Mouse (Mus musculus) myocyte (in vitro differentiated cells): ENCODE results near the gene Ccdc152. TPM values are rescaled to one million over a fixed set of nuclear protein-coding genes. Genes with fewer than 3 reads are reported as not detected.
A peak's percentile ranks its signal among the peaks of the same experiment; 100 is the strongest.
"Not testable (repeated sequence)": the region's sequence is repeated elsewhere in the genome, so short reads cannot be mapped to it uniquely, and the experiment has no call there.

Source experiments
- H3K27me3 ChIP-seq: one replicate; pipeline ENCODE4 v1.6.1; 2011; ENCODE audit not compliant: control insufficient read depth, insufficient read depth, insufficient read length
- H3K36me3 ChIP-seq: one replicate; pipeline ENCODE4 v1.6.1; 2011; ENCODE audit not compliant: control insufficient read depth, insufficient read depth
- H3K4me2 ChIP-seq: one replicate; pipeline ENCODE4 v1.6.1; 2011; ENCODE audit warnings: low read depth, control low read depth
- H3K4me3 ChIP-seq: one replicate; pipeline ENCODE4 v1.5.1; 2011; ENCODE audit warnings: mild to moderate bottlenecking, control low read depth, moderate library complexity
- H3K79me2 ChIP-seq: one replicate; pipeline ENCODE4 v1.6.1; 2011; ENCODE audit not compliant: control insufficient read depth, insufficient read depth
- H3ac ChIP-seq: one replicate; pipeline ENCODE4 v1.6.1; 2011; ENCODE audit not compliant: control insufficient read depth, insufficient read length
- CEBPB ChIP-seq: IDR thresholded peaks from 2 replicates; pipeline ENCODE4 v1.6.1; 2011; ENCODE audit warnings: mild to moderate bottlenecking, moderate library complexity; ENCODE audit not compliant: poor library complexity, insufficient read depth, severe bottlenecking
- E2F4 ChIP-seq: IDR thresholded peaks from one replicate; pipeline ENCODE4 v1.6.1; 2011; ENCODE audit warnings: mild to moderate bottlenecking, control low read depth, moderate library complexity; ENCODE audit not compliant: insufficient read depth
- MAX ChIP-seq: IDR thresholded peaks from one replicate; pipeline ENCODE4 v1.6.1; 2011; ENCODE audit warnings: low read depth, mild to moderate bottlenecking, control low read depth
- MYOD1 ChIP-seq, 3 experiments: IDR thresholded peaks; one replicate each; pipeline ENCODE4 v1.6.1; 2011; ENCODE audit warnings: control low read depth in 2 of 3, low read depth in 2 of 3, mild to moderate bottlenecking in 2 of 3, moderate library complexity in 1 of 3; ENCODE audit not compliant: insufficient read length in 2 of 3, control insufficient read depth in 1 of 3
- MYOG ChIP-seq, 3 experiments: IDR thresholded peaks; one replicate each; pipeline ENCODE4 v1.6.1; 2011; ENCODE audit warnings: control low read depth in 2 of 3, low read depth in 2 of 3, mild to moderate bottlenecking in 2 of 3; ENCODE audit not compliant: insufficient read length in 2 of 3, control insufficient read depth in 1 of 3, insufficient read depth in 1 of 3
- POLR2A ChIP-seq: IDR thresholded peaks from one replicate; pipeline ENCODE4 v1.6.1; 2011; ENCODE audit warnings: low read depth, mild to moderate bottlenecking, control low read depth, moderate library complexity; ENCODE audit not compliant: insufficient read length
- POLR2AphosphoS2 ChIP-seq: IDR thresholded peaks from one replicate; pipeline ENCODE4 v1.6.1; 2011; ENCODE audit warnings: low read depth, control low read depth; ENCODE audit not compliant: insufficient read length
- REST ChIP-seq: IDR thresholded peaks from one replicate; pipeline ENCODE4 v1.6.1; 2011; ENCODE audit warnings: mild to moderate bottlenecking, control low read depth, moderate library complexity; ENCODE audit not compliant: insufficient read depth, insufficient read length
- SRF ChIP-seq: IDR thresholded peaks from one replicate; pipeline ENCODE4 v1.6.1; 2011; ENCODE audit warnings: low read depth; ENCODE audit not compliant: control insufficient read depth, insufficient read length
- TCF12 ChIP-seq: IDR thresholded peaks from one replicate; pipeline ENCODE4 v1.6.1; 2011; ENCODE audit warnings: mild to moderate bottlenecking, control low read depth; ENCODE audit not compliant: poor library complexity, insufficient read depth, severe bottlenecking
- TCF3 ChIP-seq: IDR thresholded peaks from one replicate; pipeline ENCODE4 v1.6.1; 2011; ENCODE audit warnings: low read depth, control low read depth; ENCODE audit not compliant: insufficient read length
- USF1 ChIP-seq: IDR thresholded peaks from one replicate; pipeline ENCODE4 v1.6.1; 2011; ENCODE audit warnings: low read depth, mild to moderate bottlenecking, control low read depth, moderate library complexity
- polyA plus RNA-seq: library from polyadenylated mRNA; unstranded; fragments of >200 nt; fragmentation: generic; extraction: Trizol; gene quantifications from one replicate; pipeline ENCODE4 v1.2.1, GENCODE M21; 2012; ENCODE audit warnings: missing spikeins

Ccdc152 gene
- polyA plus RNA-seq, 1 experiment = not detected

- Histone ChIP-seq H3K27me3 (no peaks in the 10 kb centered on the region), H3K4me2 (no peak overlapping the region)
- TF ChIP-seq CEBPB = peak; percentile 36; the same call in 1 of the 2 replicates
- TF ChIP-seq MYOD1 (IDR thresholded peaks at IDR 0.05; ENCODE audit: control insufficient read depth in 1 of 3, insufficient read length in 2 of 3, low read depth in 2 of 3) = no peak
- TF ChIP-seq MAX = no peak
Measured at GRCm38 (mm10) chr15:3251031-3251717, 52.2 kb downstream of the Ccdc152 start.

GRCm38 (mm10) chr15:3250620-3251019, 52.7 kb downstream of the Ccdc152 start:
- no peak for TF ChIP-seq SRF
- TF ChIP-seq POLR2AphosphoS2 = no peak
- no peak for TF ChIP-seq USF1
- no peak for TF ChIP-seq POLR2A
- TF ChIP-seq TCF3 = no peak
- no peak for TF ChIP-seq CEBPB
- no peak for TF ChIP-seq REST
- TF ChIP-seq MYOD1 (IDR thresholded peaks at IDR 0.05; ENCODE audit: control insufficient read depth in 1 of 3, insufficient read length in 2 of 3, low read depth in 2 of 3) = no peak
- TF ChIP-seq MAX = no peak
- TF ChIP-seq MYOG (IDR thresholded peaks at IDR 0.05; ENCODE audit: control insufficient read depth in 1 of 3, insufficient read depth in 1 of 3, insufficient read length in 2 of 3, low read depth in 2 of 3) = no peak
- Histone ChIP-seq H3K27me3 (no peaks in the 10 kb centered on the region), H3ac (no peak overlapping the region), H3K4me2 (no peak overlapping the region), H3K4me3 (no peak overlapping the region), H3K36me3 (no peaks in the 10 kb centered on the region), H3K79me2 (no peaks in the 10 kb centered on the region)

More at GRCm38 (mm10) chr15:3251031-3251717, 52.2 kb downstream of the Ccdc152 start:
- Histone ChIP-seq H3K79me2 (no peaks in the 10 kb centered on the region), H3ac (no peak overlapping the region), H3K4me3 (no peak overlapping the region), H3K36me3 (no peaks in the 10 kb centered on the region)

GRCm38 (mm10) chr15:3245036-3245435, 58.3 kb downstream of the Ccdc152 start:
- H3K4me3 ChIP-seq, H3K79me2 ChIP-seq, H3K27me3 ChIP-seq, H3ac ChIP-seq, H3K4me2 ChIP-seq, H3K36me3 ChIP-seq: not testable (repeated sequence)

GRCm38 (mm10) chr15:3237963-3238362, 65.4 kb downstream of the Ccdc152 start:
- H3ac ChIP-seq = no peak overlapping the region
- H3K4me3 ChIP-seq = no peak overlapping the region
- no peaks in the 10 kb centered on the region for H3K79me2 ChIP-seq
- no peak overlapping the region for H3K4me2 ChIP-seq
- H3K36me3 ChIP-seq = no peaks in the 10 kb centered on the region
- H3K27me3 ChIP-seq = no peaks in the 10 kb centered on the region
- TF ChIP-seq TCF12 = no peak
- TF ChIP-seq MAX = no peak
- TF ChIP-seq POLR2AphosphoS2 = no peak

- no peaks in the 10 kb centered on the region for H3K36me3 ChIP-seq
- no peaks in the 10 kb centered on the region for H3K27me3 ChIP-seq
- no peak overlapping the region for H3K4me2 ChIP-seq
- no peak for TF ChIP-seq USF1
- TF ChIP-seq CEBPB = no peak
- TF ChIP-seq POLR2A = no peak
- TF ChIP-seq MYOD1 (IDR thresholded peaks at IDR 0.05; ENCODE audit: control insufficient read depth in 1 of 3, insufficient read length in 2 of 3, low read depth in 2 of 3) = no peak
- no peak overlapping the region for H3K4me3 ChIP-seq
- H3K79me2 ChIP-seq = no peaks in the 10 kb centered on the region
- no peak overlapping the region for H3ac ChIP-seq
Measured at GRCm38 (mm10) chr15:3236338-3236737, 67.0 kb downstream of the Ccdc152 start.

- no peak overlapping the region for H3K4me2 ChIP-seq
- H3K79me2 ChIP-seq = no peaks in the 10 kb centered on the region
- no peak overlapping the region for H3ac ChIP-seq
- H3K4me3 ChIP-seq = no peak overlapping the region
- H3K36me3 ChIP-seq = no peaks in the 10 kb centered on the region
- TF ChIP-seq CEBPB = no peak
- TF ChIP-seq SRF = no peak
- no peak for TF ChIP-seq POLR2A
- TF ChIP-seq MYOG (IDR thresholded peaks at IDR 0.05; ENCODE audit: control insufficient read depth in 1 of 3, insufficient read depth in 1 of 3, insufficient read length in 2 of 3, low read depth in 2 of 3) = no peak
- TF ChIP-seq TCF3 = no peak
- no peak for TF ChIP-seq TCF12
- no peak for TF ChIP-seq E2F4
- no peak for TF ChIP-seq USF1
- no peak for TF ChIP-seq MAX
- TF ChIP-seq REST = no peak
- TF ChIP-seq POLR2AphosphoS2 = no peak
- TF ChIP-seq MYOD1 (IDR thresholded peaks at IDR 0.05; ENCODE audit: control insufficient read depth in 1 of 3, insufficient read length in 2 of 3, low read depth in 2 of 3) = no peak
- no peaks in the 10 kb centered on the region for H3K27me3 ChIP-seq
Measured at GRCm38 (mm10) chr15:3233837-3234551, 69.3 kb downstream of the Ccdc152 start.
